Mouse (Mus musculus) liver, embryonic 13.5 days (tissue): Measurements from ENCODE around the gene Cypt3. TPM values are rescaled to one million over a fixed set of nuclear protein-coding genes. Genes with fewer than 3 reads are reported as not detected.

Experiments used
- ATAC-seq: fragments of 200-750 bp; cut with Nextera tagmentation; 2 replicates; pipeline ENCODE4 v1.8.0; 2017; ENCODE audit warnings: low read depth, mild to moderate bottlenecking, moderate number of reproducible peaks, moderate library complexity
- DNase-seq: peaks from one replicate; pipeline ENCODE4 v3.0.0; 2022
- H3K27ac ChIP-seq: fragments of 300-500 bp; sonication (generic); 2 replicates; pipeline ENCODE4 v1.5.1; 2015; ENCODE audit warnings: moderate library complexity, mild to moderate bottlenecking, inconsistent platforms
- H3K27me3 ChIP-seq: fragments of 300-500 bp; sonication (generic); 2 replicates; pipeline ENCODE4 v1.6.1; 2015; ENCODE audit warnings: mild to moderate bottlenecking, inconsistent platforms
- H3K36me3 ChIP-seq: fragments of 300-500 bp; sonication (generic); 2 replicates; pipeline ENCODE4 v1.6.1; 2015; ENCODE audit warnings: mild to moderate bottlenecking, inconsistent platforms
- H3K4me1 ChIP-seq: fragments of 300-500 bp; sonication (generic); replicated peaks from 2 replicates; pipeline ENCODE4 v1.6.1; 2015; ENCODE audit warnings: inconsistent platforms
- H3K4me2 ChIP-seq: fragments of 300-500 bp; sonication (generic); 2 replicates; pipeline ENCODE4 v1.6.1; 2015; ENCODE audit warnings: inconsistent platforms, mild to moderate bottlenecking, moderate library complexity
- H3K4me3 ChIP-seq: fragments of 300-500 bp; sonication (generic); replicated peaks from 2 replicates; pipeline ENCODE4 v1.5.1; 2015; ENCODE audit warnings: mild to moderate bottlenecking, inconsistent platforms
- H3K9ac ChIP-seq: fragments of 300-500 bp; sonication (generic); 2 replicates; pipeline ENCODE4 v1.6.1; 2015; ENCODE audit warnings: mild to moderate bottlenecking, inconsistent platforms
- H3K9me3 ChIP-seq: fragments of 300-500 bp; sonication (generic); replicated peaks from 2 replicates; pipeline ENCODE4 v1.6.1; 2016; ENCODE audit warnings: inconsistent platforms
- WGBS: fragments of 180-500 bp; shearing (Covaris S2); methylation state at CpG from one replicate; pipeline ENCODE4 v1.1.7; 2015; ENCODE audit not compliant: insufficient replicate concordance; 5-methylcytosine and 5-hydroxymethylcytosine counted together
- polyA plus RNA-seq: library from polyadenylated mRNA; unstranded; fragments of >200 nt; fragmentation: Nextera tagmentation; extraction: Ambion mirVana; gene quantifications from 2 replicates; pipeline ENCODE4 v1.2.1, GENCODE M21; 2015

The Cypt3 gene
- polyA plus RNA-seq: not detected in 2 replicates

GRCm38 (mm10) chrX:153558293-153558692 is at the start of gene Cypt3:
Cypt3 (plus strand) TSS chrX:153558593.
- DNase-seq: no peak
- Histone ChIP-seq H3K9me3 (no peaks in the 10 kb centered on the region), H3K36me3 (no peaks in the 10 kb centered on the region), H3K9ac (no peak within 1 kb of the TSS), H3K4me2 (no peak within 1 kb of the TSS), H3K4me3 (no peak within 1 kb of the TSS), H3K27ac (no peak within 1 kb of the TSS), H3K4me1 (no peaks in the 10 kb centered on the region), H3K27me3 (no peaks in the 10 kb centered on the region)
- no peak for ATAC-seq
- WGBS: 45% methylated on average over 7 of the region's 7 CpGs

- no peak overlapping the region for H3K4me3 ChIP-seq
- H3K4me1 ChIP-seq: no peaks in the 10 kb centered on the region
- H3K4me2 ChIP-seq: no peak overlapping the region
- DNase-seq (no peak), ATAC-seq (no peak)
- no peaks in the 10 kb centered on the region for H3K9me3 ChIP-seq
- H3K36me3 ChIP-seq: no peaks in the 10 kb centered on the region
- WGBS: 79% methylated on average over 5 of the region's 5 CpGs
- no peak overlapping the region for H3K9ac ChIP-seq
- H3K27ac ChIP-seq: no peak overlapping the region
- no peaks in the 10 kb centered on the region for H3K27me3 ChIP-seq
Measured at GRCm38 (mm10) chrX:153515491-153515890, 42.9 kb upstream of the Cypt3 start.

- no peak overlapping the region for H3K9ac ChIP-seq
- no peaks in the 10 kb centered on the region for H3K27me3 ChIP-seq
- DNase-seq: no peak
Measured at GRCm38 (mm10) chrX:153528399-153528798, 30.0 kb upstream of the Cypt3 start.

DNA sequence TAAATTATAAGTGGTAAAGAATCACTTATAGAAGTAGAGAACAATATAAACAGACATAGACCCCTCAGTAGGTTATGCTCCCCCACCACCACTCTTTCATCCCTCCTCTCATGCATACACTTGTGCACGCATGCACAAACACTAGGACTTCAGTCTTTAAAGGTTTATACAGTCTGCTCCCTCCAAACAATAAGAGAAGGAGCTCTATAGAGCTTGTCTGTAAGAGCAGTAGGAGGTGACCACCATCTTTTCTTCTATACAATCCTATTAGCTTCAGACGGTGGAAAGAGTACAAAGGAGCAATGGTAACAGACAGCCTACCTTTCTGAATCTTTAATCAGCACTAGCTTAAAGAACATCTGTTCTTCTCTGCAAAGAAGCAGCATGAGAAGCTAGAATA is 1.8 kb upstream of the Cypt3 start:
- H3K27ac ChIP-seq: no peak overlapping the region
- no peak overlapping the region for H3K9ac ChIP-seq
- ATAC-seq (no peak), DNase-seq (no peak)
- H3K4me1 ChIP-seq: no peaks in the 10 kb centered on the region
- no peaks in the 10 kb centered on the region for H3K27me3 ChIP-seq
- no peak overlapping the region for H3K4me2 ChIP-seq
- 70% methylated on average over 2 of the region's 2 CpGs for WGBS
- H3K9me3 ChIP-seq: no peaks in the 10 kb centered on the region
- H3K4me3 ChIP-seq: no peak overlapping the region
- no peaks in the 10 kb centered on the region for H3K36me3 ChIP-seq

More at GRCm38 (mm10) chrX:153528399-153528798, 30.0 kb upstream of the Cypt3 start:
- no peaks in the 10 kb centered on the region for H3K9me3 ChIP-seq
- no peak overlapping the region for H3K4me3 ChIP-seq
- no peak overlapping the region for H3K27ac ChIP-seq
- H3K4me2 ChIP-seq: no peak overlapping the region
- WGBS: 16% methylated on average over 2 of the region's 2 CpGs
- H3K36me3 ChIP-seq: no peaks in the 10 kb centered on the region
- no peak for ATAC-seq
- H3K4me1 ChIP-seq: no peaks in the 10 kb centered on the region

GRCm38 (mm10) chrX:153564650-153565049 is 6.3 kb downstream of the Cypt3 start:
- Histone ChIP-seq H3K4me3 (no peak overlapping the region), H3K9ac (no peak overlapping the region), H3K9me3 (no peaks in the 10 kb centered on the region), H3K4me1 (no peaks in the 10 kb centered on the region), H3K36me3 (no peaks in the 10 kb centered on the region), H3K4me2 (no peak overlapping the region), H3K27me3 (no peaks in the 10 kb centered on the region), H3K27ac (no peak overlapping the region)
- ATAC-seq: no peak
- DNase-seq: no peak
- WGBS: 51% methylated on average over 1 of the region's 1 CpGs

GRCm38 (mm10) chrX:153599583-153599982 is 41.2 kb downstream of the Cypt3 start:
- ATAC-seq: no peak
- 26% methylated on average over 2 of the region's 2 CpGs for WGBS

More at GRCm38 (mm10) chrX:153599583-153599982, 41.2 kb downstream of the Cypt3 start:
- Histone ChIP-seq H3K4me2 (no peak overlapping the region), H3K27me3 (no peaks in the 10 kb centered on the region), H3K4me1 (no peaks in the 10 kb centered on the region), H3K9me3 (no peaks in the 10 kb centered on the region), H3K27ac (no peak overlapping the region), H3K4me3 (no peak overlapping the region), H3K9ac (no peak overlapping the region), H3K36me3 (no peaks in the 10 kb centered on the region)
- no peak for DNase-seq

Other genes with a start within 250 kb of the Cypt3 start
- gene Ubqln2, start 60.4 kb upstream of the Cypt3 start, polyA plus RNA-seq: 3.8 and 4.5 TPM in 2 replicates
- gene Kctd12b, start 137.8 kb downstream of the Cypt3 start, polyA plus RNA-seq: 0.77 and 0.80 TPM in 2 replicates
- gene Nbdy, start 165.0 kb downstream of the Cypt3 start, polyA plus RNA-seq: 23.8 and 24.3 TPM in 2 replicates